Mouse (Mus musculus) left cerebral cortex, adult 9 months (tissue): ENCODE results near the gene Gm4340.
"Not testable (repeated sequence)": the region's sequence is repeated elsewhere in the genome, so short reads cannot be mapped to it uniquely, and the experiment has no call there.

ENCODE experiments used
- DNase-seq, 2 experiments: peaks; one replicate each; pipeline ENCODE4 v3.0.0; 2022; ENCODE audit warnings: low spot score in 2 of 2

Gm4340 gene

GRCm38 (mm10) chr10:104193742-104194141, at the start of gene Gm4340:
Gene Gm4340, plus strand, starts transcription at chr10:104194042.
- not testable (repeated sequence) for DNase-seq

- not testable (repeated sequence) for DNase-seq
Measured at GRCm38 (mm10) chr10:104151197-104151596, 42.6 kb upstream of the Gm4340 start, which contains the start of gene Gm6763. Gene Gm6763, plus strand, starts transcription at chr10:104151497.

- not testable (repeated sequence) for DNase-seq
Measured at GRCm38 (mm10) chr10:104159706-104160105, 34.1 kb upstream of the Gm4340 start, which contains the start of gene Gm8764. Gene Gm8764, plus strand, starts transcription at chr10:104160006.

- DNase-seq: not testable (repeated sequence)
Measured at GRCm38 (mm10) chr10:104168215-104168614, 25.6 kb upstream of the Gm4340 start, which contains the start of gene Gm21304. Gene Gm21304, plus strand, starts transcription at chr10:104168515.

GRCm38 (mm10) chr10:104176724-104177123, 17.1 kb upstream of the Gm4340 start, which contains the start of gene Gm21312:
Gene Gm21312, plus strand, starts transcription at chr10:104177024.
- DNase-seq: not testable (repeated sequence)

- not testable (repeated sequence) for DNase-seq
Measured at GRCm38 (mm10) chr10:104185233-104185632, 8.6 kb upstream of the Gm4340 start, which contains the start of gene Gm20765. Gene Gm20765, plus strand, starts transcription at chr10:104185533.

- DNase-seq: no peak
Measured at GRCm38 (mm10) chr10:104209655-104210054, 15.8 kb downstream of the Gm4340 start.

GRCm38 (mm10) chr10:104210268-104210990, 16.6 kb downstream of the Gm4340 start:
- DNase-seq: no peak

- DNase-seq: no peak
Measured at GRCm38 (mm10) chr10:104214527-104214926, 20.7 kb downstream of the Gm4340 start.

GRCm38 (mm10) chr10:104220303-104221021, 26.6 kb downstream of the Gm4340 start:
- no peak for DNase-seq
